Mouse (Mus musculus): ENCODE measurements around the gene Hyou1.

- no peak for TF ChIP-seq CTCF (IDR thresholded peaks at IDR 0.05; ENCODE audit: insufficient read depth, low read length)
- TF ChIP-seq POLR2A (IDR thresholded peaks at IDR 0.05; ENCODE audit: borderline replicate concordance, extremely low read depth, low read depth, low read length) = no peak
Measured at GRCm38 (mm10) chr9:44335331-44336092, 43.8 kb upstream of the Hyou1 start.

All from lung, adult 2 months (tissue).